ENCODE assay signal across 10 mouse cellular contexts in the genomic region with DNA sequence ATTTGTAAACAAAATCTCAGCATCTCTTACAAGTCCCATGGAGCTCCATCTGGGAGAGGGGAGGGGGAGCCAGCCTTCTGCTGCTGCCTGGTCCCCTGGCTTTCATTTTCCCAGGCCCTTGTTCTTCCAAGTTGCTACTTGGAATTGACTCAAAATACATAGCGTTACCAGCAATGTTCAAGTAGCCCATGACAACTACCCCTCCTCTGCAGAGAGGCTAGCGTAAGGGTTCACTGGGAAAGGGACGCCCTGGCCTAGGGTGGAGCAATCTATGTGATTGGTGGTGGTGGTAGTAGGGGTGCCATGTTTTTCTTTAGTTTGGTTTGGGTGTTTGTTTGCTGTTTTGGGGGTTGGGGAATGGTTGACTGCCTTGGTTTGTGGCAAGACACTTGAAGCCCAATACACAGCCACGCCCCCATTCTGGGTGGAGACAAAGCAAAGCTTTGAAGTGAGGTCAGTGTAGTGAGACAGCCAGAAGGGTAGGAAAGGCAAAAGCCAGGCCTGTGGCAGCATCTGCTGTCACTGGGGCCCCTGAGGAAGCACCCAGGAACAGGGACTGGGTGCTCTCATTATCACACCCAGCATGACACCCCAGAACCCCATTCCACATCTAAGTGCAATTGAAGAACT. TPM values are rescaled to one million over a fixed set of nuclear protein-coding genes. Genes with fewer than 3 reads are reported as not detected.
DNase-seq lines count a peak whose midpoint lies in the region; ATAC-seq and TF ChIP-seq lines count a peak whose summit lies in the region.
"Had no signal": no experiment of that assay in that cellular context is flagged by ENCODE, and none has a peak within 500 bp of the region (broad histone marks: within the 10 kb centered on the region; RNA-seq: fewer than 3 reads in every experiment).

No protein-coding gene starts in this region.

- ATAC-seq in forebrain, embryonic 14.5 days, result no peak
- ATAC-seq in hindbrain, embryonic 16.5 days, result peak; percentile 88
- no peak for ATAC-seq in megakaryocyte, adult 5-6 weeks (ENCODE audit: poor library complexity, severe bottlenecking)

- no peak overlapping the region for H3K9ac ChIP-seq in forebrain, embryonic 14.5 days (ENCODE audit: low read length)
- no peak overlapping the region for H3K9ac ChIP-seq in hindbrain, embryonic 16.5 days (ENCODE audit: low read depth, low read length)

- no peaks in the 10 kb centered on the region for H3K36me3 ChIP-seq in forebrain, embryonic 10.5 days (replicated peaks)
- H3K36me3 ChIP-seq in forebrain, embryonic 14.5 days (ENCODE audit: control insufficient read depth, insufficient read depth, low read length), result no peaks in the 10 kb centered on the region
- no peaks in the 10 kb centered on the region for H3K36me3 ChIP-seq in hindbrain, embryonic 16.5 days (ENCODE audit: control insufficient read depth, insufficient read depth, low read length)
- H3K36me3 ChIP-seq in midbrain, embryonic 10.5 days, result no peaks in the 10 kb centered on the region

- no peaks in the 10 kb centered on the region for H3K27me3 ChIP-seq in forebrain, embryonic 10.5 days (ENCODE audit: poor library complexity, severe bottlenecking)
- H3K27me3 ChIP-seq in forebrain, embryonic 14.5 days (replicated peaks; ENCODE audit: control insufficient read depth, insufficient read depth, low read length), result no peaks in the 10 kb centered on the region
- H3K27me3 ChIP-seq in hindbrain, embryonic 16.5 days (replicated peaks; ENCODE audit: control insufficient read depth, insufficient read depth, low read length), result no peaks in the 10 kb centered on the region
- peaks cover 3% of the 10 kb centered on the region; the same call in 1 of the 2 replicates for H3K27me3 ChIP-seq in midbrain, embryonic 10.5 days (ENCODE audit: low read depth, poor library complexity, severe bottlenecking)

- 87% methylated on average over 4 of the region's 4 CpGs for WGBS in forebrain, embryonic 10.5 days
- 80% methylated on average over 4 of the region's 4 CpGs for WGBS in forebrain, embryonic 14.5 days
- 47% methylated on average over 4 of the region's 4 CpGs for WGBS in hindbrain, embryonic 16.5 days
- WGBS in midbrain, embryonic 10.5 days, result 66% methylated on average over 4 of the region's 4 CpGs

- no peak for DNase-seq in forebrain, embryonic 10.5 days (ENCODE audit: extremely low spot score, low spot score)
- DNase-seq in forebrain, embryonic 14.5 days (ENCODE audit: low spot score), result no peak
- DNase-seq in brain, embryonic 14.5 days (ENCODE audit: low read depth), result peak; percentile 64
- DNase-seq in midbrain, embryonic 10.5 days (ENCODE audit: low spot score), result peak; percentile 56
- DNase-seq in frontal cortex, adult 2 months (ENCODE audit: extremely low spot score in 1 of 2, low spot score in 1 of 2), result no peak
- DNase-seq in gastrocnemius, adult 2 months, result no peak

- no peak for TF ChIP-seq POLR2A in brain, embryonic 14.5 days (IDR thresholded peaks at IDR 0.05; ENCODE audit: borderline replicate concordance, extremely low read depth, insufficient read depth, insufficient read length, poor library complexity, severe bottlenecking)

- no peaks in the 10 kb centered on the region for H3K9me3 ChIP-seq in forebrain, embryonic 10.5 days
- H3K9me3 ChIP-seq in forebrain, embryonic 14.5 days (replicated peaks; ENCODE audit: control insufficient read depth, low read length), result no peaks in the 10 kb centered on the region
- no peaks in the 10 kb centered on the region for H3K9me3 ChIP-seq in hindbrain, embryonic 16.5 days (ENCODE audit: control insufficient read depth, low read length)
- H3K9me3 ChIP-seq in midbrain, embryonic 10.5 days (replicated peaks), result no peaks in the 10 kb centered on the region

- H3K4me3 ChIP-seq in forebrain, embryonic 10.5 days, result no peak overlapping the region
- no peak overlapping the region for H3K4me3 ChIP-seq in forebrain, embryonic 14.5 days (ENCODE audit: low read depth, low read length)
- no peak overlapping the region for H3K4me3 ChIP-seq in hindbrain, embryonic 16.5 days (ENCODE audit: low read length)
- no peak overlapping the region for H3K4me3 ChIP-seq in midbrain, embryonic 10.5 days
- H3K4me3 ChIP-seq in gastrocnemius, adult 2 months, result no peak overlapping the region

- intact Hi-C loops in gastrocnemius, adult 2 months (cut with DNase I), result no loop called here

- peaks cover 48% of the 10 kb centered on the region for H3K4me1 ChIP-seq in forebrain, embryonic 10.5 days
- peaks cover 11% of the 10 kb centered on the region for H3K4me1 ChIP-seq in forebrain, embryonic 14.5 days (ENCODE audit: control insufficient read depth, insufficient read depth, low read length)
- H3K4me1 ChIP-seq in hindbrain, embryonic 16.5 days (ENCODE audit: control insufficient read depth, insufficient read depth, low read depth, low read length), result no peaks in the 10 kb centered on the region
- peaks cover 48% of the 10 kb centered on the region for H3K4me1 ChIP-seq in midbrain, embryonic 10.5 days

- H3K4me2 ChIP-seq in forebrain, embryonic 14.5 days (ENCODE audit: low read length), result no peak overlapping the region
- no peak overlapping the region for H3K4me2 ChIP-seq in hindbrain, embryonic 16.5 days (ENCODE audit: low read length)

- peak overlapping the region; percentile 82 for H3K27ac ChIP-seq in forebrain, embryonic 10.5 days
- no peak overlapping the region for H3K27ac ChIP-seq in forebrain, embryonic 14.5 days (ENCODE audit: low read depth, low read length)
- peak overlapping the region; percentile 64 for H3K27ac ChIP-seq in hindbrain, embryonic 16.5 days (ENCODE audit: low read depth, low read length)
- peak overlapping the region; percentile 86 for H3K27ac ChIP-seq in midbrain, embryonic 10.5 days (replicated peaks)
- no peak overlapping the region for H3K27ac ChIP-seq in gastrocnemius, adult 2 months
- H3K27ac ChIP-seq: macrophage had no signal

- no peak for TF ChIP-seq CTCF in brain, embryonic 14.5 days (IDR thresholded peaks at IDR 0.05; ENCODE audit: borderline replicate concordance, extremely low read depth, insufficient read depth, insufficient read length)
- TF ChIP-seq CTCF in gastrocnemius, adult 2 months (IDR thresholded peaks at IDR 0.05), result no peak

RNA-seq across cellular contexts. Expression of a gene that starts 4.6 kb away (rescaled TPM):
- polyA plus RNA-seq in forebrain, embryonic 10.5 days (2016; fragmentation: Nextera tagmentation; extraction: Ambion mirVana), result 21.5 and 22.4 TPM in 2 replicates
- 17.2 and 21.5 TPM in 2 replicates for polyA plus RNA-seq in forebrain, embryonic 14.5 days (2014; fragmentation: Nextera tagmentation; extraction: Ambion mirVana)
- polyA plus RNA-seq in brain, embryonic 14.5 days (2012; rRNA removed), result 24.3 and 30.5 TPM in 2 replicates
- polyA plus RNA-seq in hindbrain, embryonic 16.5 days (2015; fragmentation: Nextera tagmentation; extraction: Ambion mirVana), result 20.4 and 25.2 TPM in 2 replicates
- polyA plus RNA-seq in midbrain, embryonic 10.5 days (2016; fragmentation: Nextera tagmentation; extraction: Ambion mirVana), result 21.9 and 28.5 TPM in 2 replicates
- polyA plus RNA-seq in frontal cortex, adult 2 months (2012; rRNA removed), result 38.3 and 46.9 TPM in 2 replicates
- total RNA-seq in gastrocnemius, adult 2 months (2021), result 100 to 1,000 TPM in 1 of 2 experiments, 10 to 100 TPM in 1; 69.0 to 124 TPM
- 1.7 and 1.8 TPM in 2 replicates for total RNA-seq in megakaryocyte, adult 5-6 weeks (2015)
- 4.4 and 9.3 TPM in 2 replicates for total RNA-seq in megakaryocyte, adult 5-6 weeks (2017)

RNA-seq across cellular contexts. Expression of a gene that starts 58.1 kb away (rescaled TPM):
- polyA plus RNA-seq in forebrain, embryonic 10.5 days (2016; fragmentation: Nextera tagmentation; extraction: Ambion mirVana), result not detected in 2 replicates
- polyA plus RNA-seq in forebrain, embryonic 14.5 days (2014; fragmentation: Nextera tagmentation; extraction: Ambion mirVana), result 0.24 TPM in 1 of 2 replicates, not detected in the other
- 0.13 and 0.18 TPM in 2 replicates for polyA plus RNA-seq in brain, embryonic 14.5 days (2012; rRNA removed)
- polyA plus RNA-seq in hindbrain, embryonic 16.5 days (2015; fragmentation: Nextera tagmentation; extraction: Ambion mirVana), result 0.17 TPM in 1 of 2 replicates, not detected in the other
- 0.12 TPM in 1 of 2 replicates, not detected in the other for polyA plus RNA-seq in midbrain, embryonic 10.5 days (2016; fragmentation: Nextera tagmentation; extraction: Ambion mirVana)
- polyA plus RNA-seq in frontal cortex, adult 2 months (2012; rRNA removed), result 0.11 and 0.18 TPM in 2 replicates
- not detected for total RNA-seq in gastrocnemius, adult 2 months (2021)
- total RNA-seq in megakaryocyte, adult 5-6 weeks (2015), result not detected in 2 replicates
- not detected in 2 replicates for total RNA-seq in megakaryocyte, adult 5-6 weeks (2017)
- polyA plus RNA-seq: heart, embryonic 14.5 days; macrophage had no signal

Comparison
In these comparisons a context has a peak if more than half of its experiments do, and no peak if none do; other contexts are left out.
1. H3K27ac ChIP-seq: peak in forebrain, embryonic 10.5 days (single experiment), hindbrain, embryonic 16.5 days (single experiment) and midbrain, embryonic 10.5 days (single experiment); none in forebrain, embryonic 14.5 days (single experiment) and gastrocnemius, adult 2 months (single experiment).
2. DNase-seq: peak in brain, embryonic 14.5 days (single experiment) and midbrain, embryonic 10.5 days (single experiment); none in forebrain, embryonic 10.5 days (single experiment), forebrain, embryonic 14.5 days (single experiment), frontal cortex, adult 2 months (0 of 2) and gastrocnemius, adult 2 months (single experiment).